ENCODE assay signal across 19 mouse cellular contexts in genomic region chr19:47868951-47869350, GRCm38 (mm10). TPM values are rescaled to one million over a fixed set of nuclear protein-coding genes. Genes with fewer than 3 reads are reported as not detected.
A peak's percentile ranks its signal among the peaks of the same experiment; 100 is the strongest.
DNase-seq lines count a peak whose midpoint lies in the region; ATAC-seq and TF ChIP-seq lines count a peak whose summit lies in the region.
"Had no signal": no experiment of that assay in that cellular context is flagged by ENCODE, and none has a peak within 500 bp of the region (broad histone marks: within the 10 kb centered on the region; RNA-seq: fewer than 3 reads in every experiment).

No protein-coding gene starts in this region.

- H3K27ac ChIP-seq in embryonic facial prominence, embryonic 11.5 days (replicated peaks; ENCODE audit: low read depth, low read length): no peak overlapping the region
- no peak overlapping the region for H3K27ac ChIP-seq in embryonic facial prominence, embryonic 10.5 days (replicated peaks)
- peak overlapping the region; percentile 83 for H3K27ac ChIP-seq in embryonic fibroblast, embryonic 13.5 days (ENCODE audit: insufficient read depth, low read length)
- no peak overlapping the region for H3K27ac ChIP-seq in limb, embryonic 14.5 days (replicated peaks; ENCODE audit: low read depth, low read length)
- H3K27ac ChIP-seq: forebrain, embryonic 12.5 days; heart, adult 2 months; hindbrain, embryonic 10.5 days; hindbrain, embryonic 15.5 days had no signal

- H3K9me3 ChIP-seq in embryonic facial prominence, embryonic 11.5 days (replicated peaks; ENCODE audit: control insufficient read depth, low read length): no peaks in the 10 kb centered on the region
- H3K9me3 ChIP-seq in embryonic facial prominence, embryonic 10.5 days: no peaks in the 10 kb centered on the region
- no peaks in the 10 kb centered on the region for H3K9me3 ChIP-seq in limb, embryonic 14.5 days (ENCODE audit: control insufficient read depth, low read length)
- H3K9me3 ChIP-seq: forebrain, embryonic 12.5 days; heart, embryonic 12.5 days; hindbrain, embryonic 10.5 days; hindbrain, embryonic 15.5 days had no signal

- no peak overlapping the region for H3K4me3 ChIP-seq in embryonic facial prominence, embryonic 11.5 days (ENCODE audit: low read depth, low read length)
- H3K4me3 ChIP-seq in embryonic facial prominence, embryonic 10.5 days: no peak overlapping the region
- H3K4me3 ChIP-seq in embryonic fibroblast, embryonic 13.5 days (ENCODE audit: insufficient read depth, low read length): no peak overlapping the region
- H3K4me3 ChIP-seq in limb, embryonic 14.5 days (replicated peaks; ENCODE audit: low read length): no peak overlapping the region
- H3K4me3 ChIP-seq: forebrain, embryonic 12.5 days; heart, adult 2 months; heart, embryonic 12.5 days; hindbrain, embryonic 10.5 days; hindbrain, embryonic 15.5 days had no signal

- H3K4me1 ChIP-seq in embryonic facial prominence, embryonic 11.5 days (ENCODE audit: control insufficient read depth, insufficient read depth, low read length): no peaks in the 10 kb centered on the region
- H3K4me1 ChIP-seq in embryonic facial prominence, embryonic 10.5 days: peaks cover 19% of the 10 kb centered on the region
- H3K4me1 ChIP-seq in embryonic fibroblast, embryonic 13.5 days (ENCODE audit: control insufficient read depth, insufficient read depth, low read length): peaks cover 21% of the 10 kb centered on the region
- peaks cover 18% of the 10 kb centered on the region for H3K4me1 ChIP-seq in limb, embryonic 14.5 days (ENCODE audit: control insufficient read depth, insufficient read depth, low read length)

- WGBS in embryonic facial prominence, embryonic 11.5 days: 46% methylated on average over 4 of the region's 4 CpGs
- WGBS in embryonic facial prominence, embryonic 10.5 days: 58% methylated on average over 4 of the region's 4 CpGs
- WGBS in limb, embryonic 14.5 days: 28% methylated on average over 4 of the region's 4 CpGs

- H3K27me3 ChIP-seq in embryonic facial prominence, embryonic 11.5 days (ENCODE audit: control insufficient read depth, insufficient read depth, low read length): no peaks in the 10 kb centered on the region
- H3K27me3 ChIP-seq in embryonic facial prominence, embryonic 10.5 days (replicated peaks; ENCODE audit: low read depth, poor library complexity, severe bottlenecking): peaks cover 10% of the 10 kb centered on the region; the same call in 1 of the 2 replicates
- no peaks in the 10 kb centered on the region for H3K27me3 ChIP-seq in limb, embryonic 14.5 days (ENCODE audit: control insufficient read depth, insufficient read depth, low read length)
- H3K27me3 ChIP-seq: forebrain, embryonic 12.5 days; hindbrain, embryonic 15.5 days had no signal

- ATAC-seq in embryonic facial prominence, embryonic 11.5 days (replicated peaks; ENCODE audit: insufficient number of reproducible peaks, low FRiP score, low TSS enrichment, low read depth): no peak
- no peak for ATAC-seq in limb, embryonic 14.5 days (ENCODE audit: low FRiP score, low read depth)
- ATAC-seq: forebrain, embryonic 16.5 days had no signal

- no peak overlapping the region for H3K4me2 ChIP-seq in embryonic facial prominence, embryonic 11.5 days (ENCODE audit: low read depth, low read length)
- no peak overlapping the region for H3K4me2 ChIP-seq in limb, embryonic 14.5 days (replicated peaks; ENCODE audit: low read depth, low read length, severe bottlenecking)
- H3K4me2 ChIP-seq: forebrain, embryonic 12.5 days; heart, embryonic 12.5 days; hindbrain, embryonic 15.5 days had no signal

- peak; percentile 71 for DNase-seq in embryonic facial prominence, embryonic 11.5 days (ENCODE audit: low spot score)
- no peak for DNase-seq in embryonic facial prominence, embryonic 10.5 days (ENCODE audit: low spot score)
- DNase-seq in limb, embryonic 14.5 days (ENCODE audit: low spot score): peak; percentile 38
- no peak for DNase-seq in testis, postnatal 14 days (ENCODE audit: low spot score)
- no peak for DNase-seq in heart, adult 9 months (ENCODE audit: low spot score in 2 of 2)
- DNase-seq in right cerebral cortex, adult 2 months (ENCODE audit: low spot score in 2 of 2): no peak
- DNase-seq: adrenal gland, adult 2 months; adrenal gland, postnatal 25 days; cerebellum, adult 18-20 months; cerebellum, adult 9-11 months; cerebellum, postnatal 36 days; gastrocnemius, postnatal 10 days; heart, adult 2 months had no signal

- no peak overlapping the region for H3K9ac ChIP-seq in embryonic facial prominence, embryonic 11.5 days (replicated peaks; ENCODE audit: low read length)
- H3K9ac ChIP-seq in limb, embryonic 14.5 days (ENCODE audit: low read depth, low read length, severe bottlenecking): no peak overlapping the region
- H3K9ac ChIP-seq: forebrain, embryonic 12.5 days; heart, embryonic 12.5 days; hindbrain, embryonic 15.5 days had no signal

- TF ChIP-seq CTCF in embryonic fibroblast, embryonic 13.5 days (IDR thresholded peaks at IDR 0.05; ENCODE audit: borderline replicate concordance, insufficient read depth, low read length): no peak

- no peaks in the 10 kb centered on the region for H3K36me3 ChIP-seq in embryonic facial prominence, embryonic 11.5 days (replicated peaks; ENCODE audit: control insufficient read depth, insufficient read depth, low read depth, low read length)
- peaks cover 7% of the 10 kb centered on the region for H3K36me3 ChIP-seq in embryonic facial prominence, embryonic 10.5 days (replicated peaks)
- peaks cover 5% of the 10 kb centered on the region for H3K36me3 ChIP-seq in limb, embryonic 14.5 days (ENCODE audit: control insufficient read depth, insufficient read depth, low read length)
- H3K36me3 ChIP-seq: forebrain, embryonic 12.5 days; hindbrain, embryonic 15.5 days had no signal

- TF ChIP-seq POLR2A in embryonic fibroblast, embryonic 13.5 days (IDR thresholded peaks at IDR 0.05; ENCODE audit: low read depth, low read length): no peak
- no peak for TF ChIP-seq POLR2A in limb, embryonic 14.5 days (IDR thresholded peaks at IDR 0.05; ENCODE audit: borderline replicate concordance, extremely low read depth, insufficient read depth, insufficient read length)

RNA-seq across cellular contexts. Expression of gene Gsto2, which starts 3.6 kb away (rescaled TPM):
- 0.77 and 1.3 TPM in 2 replicates for polyA plus RNA-seq in embryonic facial prominence, embryonic 11.5 days (2014; fragmentation: Nextera tagmentation; extraction: Ambion mirVana)
- polyA plus RNA-seq in embryonic facial prominence, embryonic 10.5 days (2016; fragmentation: Nextera tagmentation; extraction: Ambion mirVana): 0.74 and 1.0 TPM in 2 replicates
- 0.98 and 3.5 TPM in 2 replicates for polyA plus RNA-seq in embryonic fibroblast, embryonic 13.5 days (2011; ENCODE audit: insufficient read length, low read depth, missing spikeins)
- 1.2 and 1.6 TPM in 2 replicates for polyA plus RNA-seq in limb, embryonic 14.5 days (2012; rRNA removed)
- 0.87 and 1.4 TPM in 2 replicates for polyA plus RNA-seq in limb, embryonic 14.5 days (2014; fragmentation: Nextera tagmentation; extraction: Ambion mirVana)

RNA-seq across cellular contexts. Expression of gene Gsto1, which starts 14.2 kb away (rescaled TPM):
- 183 and 196 TPM in 2 replicates for polyA plus RNA-seq in embryonic facial prominence, embryonic 11.5 days (2014; fragmentation: Nextera tagmentation; extraction: Ambion mirVana)
- 189 and 190 TPM in 2 replicates for polyA plus RNA-seq in embryonic facial prominence, embryonic 10.5 days (2016; fragmentation: Nextera tagmentation; extraction: Ambion mirVana)
- polyA plus RNA-seq in embryonic fibroblast, embryonic 13.5 days (2011; ENCODE audit: insufficient read length, low read depth, missing spikeins): 340 and 673 TPM in 2 replicates
- polyA plus RNA-seq in limb, embryonic 14.5 days (2012; rRNA removed): 71.3 and 79.9 TPM in 2 replicates
- polyA plus RNA-seq in limb, embryonic 14.5 days (2014; fragmentation: Nextera tagmentation; extraction: Ambion mirVana): 132 and 134 TPM in 2 replicates

RNA-seq across cellular contexts. Expression of gene Cfap43, which starts 50.1 kb away (rescaled TPM):
- polyA plus RNA-seq in embryonic facial prominence, embryonic 11.5 days (2014; fragmentation: Nextera tagmentation; extraction: Ambion mirVana): 0.06 TPM in 1 of 2 replicates, not detected in the other
- 0.02 and 0.08 TPM in 2 replicates for polyA plus RNA-seq in embryonic facial prominence, embryonic 10.5 days (2016; fragmentation: Nextera tagmentation; extraction: Ambion mirVana)
- polyA plus RNA-seq in embryonic fibroblast, embryonic 13.5 days (2011; ENCODE audit: insufficient read length, low read depth, missing spikeins): not detected in 2 replicates
- polyA plus RNA-seq in limb, embryonic 14.5 days (2012; rRNA removed): 0.05 and 0.08 TPM in 2 replicates
- polyA plus RNA-seq in limb, embryonic 14.5 days (2014; fragmentation: Nextera tagmentation; extraction: Ambion mirVana): 0.11 TPM in 2 replicates
- polyA plus RNA-seq: adrenal gland, adult 2 months had no signal

RNA-seq across cellular contexts. Expression of gene Itprip, which starts 50.1 kb away (rescaled TPM):
- 10.4 and 12.3 TPM in 2 replicates for polyA plus RNA-seq in embryonic facial prominence, embryonic 11.5 days (2014; fragmentation: Nextera tagmentation; extraction: Ambion mirVana)
- 19.9 and 21.4 TPM in 2 replicates for polyA plus RNA-seq in embryonic facial prominence, embryonic 10.5 days (2016; fragmentation: Nextera tagmentation; extraction: Ambion mirVana)
- 21.1 and 28.2 TPM in 2 replicates for polyA plus RNA-seq in embryonic fibroblast, embryonic 13.5 days (2011; ENCODE audit: insufficient read length, low read depth, missing spikeins)
- 14.4 and 16.5 TPM in 2 replicates for polyA plus RNA-seq in limb, embryonic 14.5 days (2012; rRNA removed)
- 17.1 and 18.4 TPM in 2 replicates for polyA plus RNA-seq in limb, embryonic 14.5 days (2014; fragmentation: Nextera tagmentation; extraction: Ambion mirVana)

Comparison
In these comparisons a context has a peak if more than half of its experiments do, and no peak if none do; other contexts are left out.
1. DNase-seq: peak in embryonic facial prominence, embryonic 11.5 days (single experiment) and limb, embryonic 14.5 days (single experiment); none in embryonic facial prominence, embryonic 10.5 days (single experiment), testis, postnatal 14 days (single experiment), heart, adult 9 months (0 of 2) and right cerebral cortex, adult 2 months (0 of 2).